Comparison of ENCODE assay signal across 17 mouse cellular contexts in the genomic region with DNA sequence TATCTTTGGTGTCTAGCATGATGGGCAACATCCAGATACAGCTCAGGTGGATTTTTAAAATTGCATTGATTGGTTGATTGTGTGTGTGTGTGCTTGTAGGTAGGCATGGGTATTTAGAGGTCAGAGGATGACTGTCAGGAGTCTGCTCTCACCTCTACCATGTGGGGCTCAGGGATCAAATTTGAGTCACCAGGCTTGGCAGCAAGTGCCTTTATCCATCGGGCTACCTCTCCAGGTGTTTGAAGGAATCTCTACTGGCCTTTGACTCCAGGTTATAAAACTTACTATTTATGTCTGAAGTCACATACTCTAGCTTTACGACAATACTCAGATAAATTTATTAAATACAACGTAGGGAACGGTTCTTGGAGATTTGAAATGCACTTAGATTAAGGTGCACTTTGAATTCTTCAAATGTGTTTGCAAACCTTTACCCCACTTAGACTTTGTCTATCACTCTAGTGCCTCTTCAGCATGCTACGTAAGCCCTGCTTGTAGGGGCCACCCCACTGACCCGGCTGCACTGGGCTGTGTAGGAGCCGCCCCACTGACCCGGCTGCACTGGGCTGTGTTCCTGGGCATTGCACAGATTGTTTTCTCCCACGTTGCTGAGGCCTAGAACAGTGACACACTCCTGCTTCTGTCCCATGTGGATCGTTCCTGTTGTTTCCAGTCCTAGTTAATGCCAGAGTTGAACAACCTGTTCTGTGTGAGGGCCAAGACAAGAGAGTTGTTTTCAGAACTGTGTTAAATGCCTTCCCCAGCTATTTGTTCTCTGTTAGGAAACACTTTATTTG. TPM values are rescaled to one million over a fixed set of nuclear protein-coding genes. Genes with fewer than 3 reads are reported as not detected.
DNase-seq lines count a peak whose midpoint lies in the region; ATAC-seq and TF ChIP-seq lines count a peak whose summit lies in the region.
"Had no signal": no experiment of that assay in that cellular context is flagged by ENCODE, and none has a peak within 500 bp of the region (broad histone marks: within the 10 kb centered on the region; RNA-seq: fewer than 3 reads in every experiment).

No protein-coding gene starts in this region.

- no peaks in the 10 kb centered on the region for H3K9me3 ChIP-seq in embryonic facial prominence, embryonic 15.5 days (replicated peaks)
- no peaks in the 10 kb centered on the region for H3K9me3 ChIP-seq in embryonic facial prominence, embryonic 10.5 days
- H3K9me3 ChIP-seq: embryonic facial prominence, embryonic 12.5 days; forebrain, embryonic 12.5 days; limb, embryonic 12.5 days; megakaryocyte, embryonic 14.5 days; neural tube, embryonic 12.5 days had no signal

- no peak for DNase-seq in embryonic facial prominence, embryonic 10.5 days (ENCODE audit: low spot score)
- peak; percentile 77 for DNase-seq in kidney, adult 2 months
- DNase-seq in kidney, postnatal 36 days, result peak; percentile 74 to 87
- DNase-seq in lung, postnatal 14 days, result peak; percentile 55
- DNase-seq in cerebellum, adult 11 months, result no peak
- DNase-seq in testis, postnatal 14 days (ENCODE audit: low spot score), result no peak
- DNase-seq: adrenal gland, postnatal 25 days; cerebellum, postnatal 14 days; heart, postnatal 4 days; layer of hippocampus, postnatal 36 days had no signal

- no peak for TF ChIP-seq POLR2A in kidney, adult 2 months (IDR thresholded peaks at IDR 0.05; ENCODE audit: low read depth, low read length)

- H3K9ac ChIP-seq in embryonic facial prominence, embryonic 15.5 days, result no peak overlapping the region
- H3K9ac ChIP-seq: embryonic facial prominence, embryonic 12.5 days; forebrain, embryonic 12.5 days; limb, embryonic 12.5 days; neural tube, embryonic 12.5 days had no signal

- 0 out of 2 replicates have a peak overlapping the region, but pooled peaks have one; percentile 17 for H3K27ac ChIP-seq in embryonic facial prominence, embryonic 15.5 days (replicated peaks)
- no peak overlapping the region for H3K27ac ChIP-seq in embryonic facial prominence, embryonic 10.5 days (replicated peaks)
- peak overlapping the region; percentile 61 for H3K27ac ChIP-seq in kidney, adult 2 months (ENCODE audit: insufficient read depth, low read depth, low read length)
- H3K27ac ChIP-seq: embryonic facial prominence, embryonic 12.5 days; forebrain, embryonic 12.5 days; limb, embryonic 12.5 days; neural tube, embryonic 12.5 days had no signal

- peaks cover 37% of the 10 kb centered on the region for H3K36me3 ChIP-seq in embryonic facial prominence, embryonic 15.5 days
- H3K36me3 ChIP-seq in embryonic facial prominence, embryonic 10.5 days (replicated peaks), result peaks cover 70% of the 10 kb centered on the region
- H3K36me3 ChIP-seq in kidney, adult 2 months (ENCODE audit: control insufficient read depth, insufficient read depth, low read length), result peaks cover 7% of the 10 kb centered on the region; the same call in 1 of the 2 replicates

- TF ChIP-seq CTCF in kidney, adult 2 months (conservative IDR thresholded peaks at IDR 0.05; ENCODE audit: insufficient read depth, insufficient read length, low read depth, low read length), result no peak

- WGBS in embryonic facial prominence, embryonic 15.5 days, result 84% methylated on average over 10 of the region's 10 CpGs
- WGBS in embryonic facial prominence, embryonic 10.5 days, result 90% methylated on average over 10 of the region's 10 CpGs
- 31% methylated on average over 10 of the region's 10 CpGs for WGBS in kidney, adult 2 months

- H3K4me1 ChIP-seq in embryonic facial prominence, embryonic 15.5 days, result no peaks in the 10 kb centered on the region
- peaks cover 4% of the 10 kb centered on the region; the same call in 1 of the 2 replicates for H3K4me1 ChIP-seq in embryonic facial prominence, embryonic 10.5 days
- peaks cover 20% of the 10 kb centered on the region; the same call in 1 of the 2 replicates for H3K4me1 ChIP-seq in kidney, adult 2 months (ENCODE audit: control insufficient read depth, insufficient read depth, low read length)
- H3K4me1 ChIP-seq: embryonic facial prominence, embryonic 12.5 days; forebrain, embryonic 12.5 days; limb, embryonic 12.5 days; neural tube, embryonic 12.5 days had no signal

- H3K27me3 ChIP-seq in embryonic facial prominence, embryonic 15.5 days, result no peaks in the 10 kb centered on the region
- H3K27me3 ChIP-seq in embryonic facial prominence, embryonic 10.5 days (replicated peaks; ENCODE audit: low read depth, poor library complexity, severe bottlenecking), result no peaks in the 10 kb centered on the region
- H3K27me3 ChIP-seq in kidney, adult 2 months (replicated peaks; ENCODE audit: control insufficient read depth, insufficient read depth, low read length), result no peaks in the 10 kb centered on the region
- H3K27me3 ChIP-seq: embryonic facial prominence, embryonic 12.5 days; forebrain, embryonic 12.5 days; limb, embryonic 12.5 days; megakaryocyte, embryonic 14.5 days; neural tube, embryonic 12.5 days had no signal

- no peak overlapping the region for H3K4me3 ChIP-seq in embryonic facial prominence, embryonic 15.5 days (replicated peaks)
- H3K4me3 ChIP-seq in embryonic facial prominence, embryonic 10.5 days, result no peak overlapping the region
- no peak overlapping the region for H3K4me3 ChIP-seq in kidney, adult 2 months (ENCODE audit: insufficient read depth, low read depth, low read length)
- H3K4me3 ChIP-seq: embryonic facial prominence, embryonic 12.5 days; forebrain, embryonic 12.5 days; limb, embryonic 12.5 days; megakaryocyte, embryonic 14.5 days; neural tube, embryonic 12.5 days had no signal

- no peak for ATAC-seq in embryonic facial prominence, embryonic 15.5 days (ENCODE audit: insufficient number of reproducible peaks, low FRiP score, low TSS enrichment, low read depth)
- no peak for ATAC-seq in frontal cortex, adult (ENCODE audit: low TSS enrichment)

- H3K4me2 ChIP-seq in embryonic facial prominence, embryonic 15.5 days (replicated peaks), result no peak overlapping the region
- H3K4me2 ChIP-seq: embryonic facial prominence, embryonic 12.5 days; forebrain, embryonic 12.5 days; limb, embryonic 12.5 days; neural tube, embryonic 12.5 days had no signal

RNA-seq across cellular contexts. Expression of a gene that starts 16.4 kb away (rescaled TPM):
- 31.5 and 35.3 TPM in 2 replicates for polyA plus RNA-seq in embryonic facial prominence, embryonic 15.5 days (2015; fragmentation: Nextera tagmentation; extraction: Ambion mirVana)
- polyA plus RNA-seq in embryonic facial prominence, embryonic 10.5 days (2016; fragmentation: Nextera tagmentation; extraction: Ambion mirVana), result 37.7 and 39.1 TPM in 2 replicates
- polyA plus RNA-seq in kidney, adult 2 months (2012; rRNA removed), result 29.2 and 30.9 TPM in 2 replicates

RNA-seq across cellular contexts. Expression of a gene that starts 28.8 kb away (rescaled TPM):
- polyA plus RNA-seq in embryonic facial prominence, embryonic 15.5 days (2015; fragmentation: Nextera tagmentation; extraction: Ambion mirVana), result 30.1 and 32.6 TPM in 2 replicates
- 26.2 and 27.2 TPM in 2 replicates for polyA plus RNA-seq in embryonic facial prominence, embryonic 10.5 days (2016; fragmentation: Nextera tagmentation; extraction: Ambion mirVana)
- 18.4 and 20.9 TPM in 2 replicates for polyA plus RNA-seq in kidney, adult 2 months (2012; rRNA removed)

RNA-seq across cellular contexts. Expression of a gene that starts 54.9 kb away (rescaled TPM):
- polyA plus RNA-seq in embryonic facial prominence, embryonic 15.5 days (2015; fragmentation: Nextera tagmentation; extraction: Ambion mirVana), result 67.4 and 68.1 TPM in 2 replicates
- 69.9 and 75.6 TPM in 2 replicates for polyA plus RNA-seq in embryonic facial prominence, embryonic 10.5 days (2016; fragmentation: Nextera tagmentation; extraction: Ambion mirVana)
- 33.7 and 40.7 TPM in 2 replicates for polyA plus RNA-seq in kidney, adult 2 months (2012; rRNA removed)

RNA-seq across cellular contexts. Expression of a gene that starts 55.0 kb away (rescaled TPM):
- polyA plus RNA-seq in embryonic facial prominence, embryonic 15.5 days (2015; fragmentation: Nextera tagmentation; extraction: Ambion mirVana), result 21.7 and 25.0 TPM in 2 replicates
- 32.8 and 33.2 TPM in 2 replicates for polyA plus RNA-seq in embryonic facial prominence, embryonic 10.5 days (2016; fragmentation: Nextera tagmentation; extraction: Ambion mirVana)
- 12.1 and 12.7 TPM in 2 replicates for polyA plus RNA-seq in kidney, adult 2 months (2012; rRNA removed)

RNA-seq across cellular contexts. Expression of a gene that starts 55.8 kb away (rescaled TPM):
- polyA plus RNA-seq in embryonic facial prominence, embryonic 15.5 days (2015; fragmentation: Nextera tagmentation; extraction: Ambion mirVana), result 6.1 and 7.4 TPM in 2 replicates
- polyA plus RNA-seq in embryonic facial prominence, embryonic 10.5 days (2016; fragmentation: Nextera tagmentation; extraction: Ambion mirVana), result 4.7 and 5.1 TPM in 2 replicates
- 2.4 and 4.3 TPM in 2 replicates for polyA plus RNA-seq in kidney, adult 2 months (2012; rRNA removed)

Comparison
In these comparisons a context has a peak if more than half of its experiments do, and no peak if none do; other contexts are left out.
1. DNase-seq: peak in kidney, adult 2 months (single experiment), kidney, postnatal 36 days (2 of 2) and lung, postnatal 14 days (single experiment); none in embryonic facial prominence, embryonic 10.5 days (single experiment), cerebellum, adult 11 months (single experiment) and testis, postnatal 14 days (single experiment).